Mouse (Mus musculus): ENCODE data around the gene Lpar1. TPM values are rescaled to one million over a fixed set of nuclear protein-coding genes. Genes with fewer than 3 reads are reported as not detected.

Gene Lpar1
- total and polyA plus RNA-seq, 3 experiments, result not detected

DNA sequence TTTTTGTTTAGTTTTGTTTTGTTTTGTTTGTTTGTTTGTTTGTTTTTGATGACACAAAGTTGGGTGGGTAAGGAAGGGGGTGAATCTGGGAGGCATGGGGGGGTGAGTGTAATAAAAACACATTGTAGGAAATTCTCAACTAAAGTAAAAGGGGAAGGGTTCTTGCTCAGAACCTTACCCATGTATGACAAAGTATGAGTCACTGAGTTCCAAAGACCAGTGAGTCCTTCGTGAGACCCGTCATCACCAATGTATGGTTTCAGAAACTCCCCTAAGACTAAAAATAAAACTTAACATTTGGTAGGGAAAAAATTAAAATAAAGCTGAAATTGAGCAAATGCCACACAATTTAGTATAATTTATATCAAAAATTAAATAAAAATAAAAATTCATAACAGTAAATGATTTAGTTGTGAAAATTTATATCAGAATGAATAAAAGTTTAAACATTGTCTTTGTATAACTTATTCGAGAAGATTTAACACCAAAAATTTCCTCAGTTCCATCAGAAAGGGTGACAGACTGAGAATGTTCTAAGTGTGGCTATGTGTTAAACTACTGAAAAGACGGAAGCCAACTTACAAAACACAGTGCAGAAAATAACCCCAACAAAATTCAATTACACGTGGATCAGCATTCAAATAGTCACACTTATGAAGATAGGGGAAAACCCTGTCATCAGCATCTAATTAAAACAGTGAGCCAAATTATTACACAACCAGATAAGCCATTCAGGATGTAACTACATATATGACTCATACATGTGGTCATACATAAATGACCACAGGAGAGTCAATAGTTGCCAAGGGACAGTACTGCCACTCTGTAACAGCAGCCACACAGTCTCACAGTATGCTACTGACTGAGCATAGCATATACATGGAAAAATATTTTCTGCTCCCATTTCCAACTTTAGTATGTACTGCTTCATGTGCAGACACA is 83.8 kb downstream of the Lpar1 start:
- H3K9ac ChIP-seq (ENCODE audit: control insufficient read depth, low read depth, low read length, poor library complexity, severe bottlenecking), result no peak overlapping the region
- no peak overlapping the region for H3K27ac ChIP-seq (ENCODE audit: control insufficient read depth, low read depth, low read length)
- no peak for TF ChIP-seq JUND (IDR thresholded peaks at IDR 0.05; ENCODE audit: low read depth, low read length)
- no peak for TF ChIP-seq CTCF (IDR thresholded peaks at IDR 0.05 in 2 of 3, conservative IDR thresholded peaks at IDR 0.05 in 1 of 3; ENCODE audit: control insufficient read depth in 1 of 3, insufficient read depth in 1 of 3, low read depth in 2 of 3, low read length in 3 of 3, poor library complexity in 1 of 3, severe bottlenecking in 1 of 3)
- no peak for TF ChIP-seq ZMIZ1 (IDR thresholded peaks at IDR 0.05; ENCODE audit: low read depth, low read length)
- TF ChIP-seq RAD21 (IDR thresholded peaks at IDR 0.05; ENCODE audit: low read depth, low read length), result no peak
- no peak for TF ChIP-seq EP300 (IDR thresholded peaks at IDR 0.05; ENCODE audit: low read depth in 1 of 2, low read length in 2 of 2)
- no peak for TF ChIP-seq NELFE (IDR thresholded peaks at IDR 0.05; ENCODE audit: low read depth, low read length)
- no peak for TF ChIP-seq SMC3 (IDR thresholded peaks at IDR 0.05; ENCODE audit: low read depth, low read length)
- TF ChIP-seq SIN3A (IDR thresholded peaks at IDR 0.05; ENCODE audit: low read length), result no peak
- TF ChIP-seq HCFC1 (IDR thresholded peaks at IDR 0.05; ENCODE audit: low read depth, low read length), result no peak
- TF ChIP-seq RCOR1 (IDR thresholded peaks at IDR 0.05; ENCODE audit: low read depth, low read length), result no peak
- TF ChIP-seq ZKSCAN1 (IDR thresholded peaks at IDR 0.05; ENCODE audit: low read depth, low read length), result no peak
- no peak for TF ChIP-seq GATA1 (IDR thresholded peaks at IDR 0.05; ENCODE audit: low read depth, low read length)
- no peak for TF ChIP-seq MAZ (IDR thresholded peaks at IDR 0.05; ENCODE audit: low read depth, low read length)
- H3K9me3 ChIP-seq (replicated peaks; ENCODE audit: insufficient read depth, low read length), result no peaks in the 10 kb centered on the region
- H3K79me2 ChIP-seq (ENCODE audit: control insufficient read depth, insufficient read depth, low read length, poor library complexity), result no peaks in the 10 kb centered on the region
- no peak overlapping the region for H3K4me3 ChIP-seq (ENCODE audit: control insufficient read depth in 1 of 2, insufficient read depth in 1 of 2, low read depth in 2 of 2, low read length in 2 of 2)
- H3K36me3 ChIP-seq (ENCODE audit: control insufficient read depth in 1 of 2, insufficient read depth in 2 of 2, low read length in 2 of 2), result no peaks in the 10 kb centered on the region
- H3K4me1 ChIP-seq (ENCODE audit: control insufficient read depth in 1 of 2, insufficient read depth in 2 of 2, low read length in 2 of 2), result no peaks in the 10 kb centered on the region
- no peaks in the 10 kb centered on the region for H3K27me3 ChIP-seq (ENCODE audit: control insufficient read depth in 1 of 2, insufficient read depth in 2 of 2, low read length in 2 of 2)
- no peak for DNase-seq (ENCODE audit: low read depth, low spot score)

DNA sequence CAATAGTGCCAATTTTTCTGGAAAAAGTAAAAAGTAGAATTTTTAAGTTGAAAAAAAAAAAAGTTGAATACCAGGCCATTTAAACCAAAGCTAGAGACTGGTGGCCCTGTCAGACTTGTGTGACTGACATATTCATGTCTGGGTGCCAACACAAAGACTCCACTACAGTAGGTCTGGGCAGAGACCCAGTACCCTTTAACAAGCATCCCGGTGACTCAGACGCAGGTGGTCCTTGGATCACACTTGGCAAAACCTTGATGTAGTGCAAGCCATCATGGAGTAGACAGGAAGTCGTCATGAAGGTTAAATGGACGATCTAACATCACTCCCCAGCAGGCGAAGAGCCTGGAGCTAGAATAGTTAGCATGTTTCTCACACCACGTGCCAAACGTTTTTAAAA is 84.7 kb downstream of the Lpar1 start:
- TF ChIP-seq ZNF384 (IDR thresholded peaks at IDR 0.05; ENCODE audit: low read depth, low read length), result no peak
- TF ChIP-seq MAFK (IDR thresholded peaks at IDR 0.05; ENCODE audit: borderline replicate concordance, low read depth, low read length), result no peak
- no peak for TF ChIP-seq ZC3H11A (IDR thresholded peaks at IDR 0.05; ENCODE audit: low read depth, low read length)
- TF ChIP-seq ZMIZ1 (IDR thresholded peaks at IDR 0.05; ENCODE audit: low read depth, low read length), result no peak
- TF ChIP-seq GABPA (IDR thresholded peaks at IDR 0.05; ENCODE audit: low read depth, low read length), result no peak
- no peak for TF ChIP-seq MYC (IDR thresholded peaks at IDR 0.05; ENCODE audit: low read depth, low read length)
- no peak for TF ChIP-seq MAX (IDR thresholded peaks at IDR 0.05; ENCODE audit: low read length)
- TF ChIP-seq NRF1 (IDR thresholded peaks at IDR 0.05; ENCODE audit: insufficient read depth, low read depth, low read length, poor library complexity, severe bottlenecking), result no peak
- TF ChIP-seq MEF2A (IDR thresholded peaks at IDR 0.05; ENCODE audit: extremely low read depth, insufficient replicate concordance, low read depth, low read length, poor library complexity, severe bottlenecking), result no peak
- TF ChIP-seq SIN3A (IDR thresholded peaks at IDR 0.05; ENCODE audit: low read length), result no peak
- no peak for TF ChIP-seq ZKSCAN1 (IDR thresholded peaks at IDR 0.05; ENCODE audit: low read depth, low read length)
- no peak for TF ChIP-seq GATA1 (IDR thresholded peaks at IDR 0.05; ENCODE audit: low read depth, low read length)
- no peak overlapping the region for H3K27ac ChIP-seq (ENCODE audit: control insufficient read depth, low read depth, low read length)
- H3K27me3 ChIP-seq (ENCODE audit: control insufficient read depth in 1 of 2, insufficient read depth in 2 of 2, low read length in 2 of 2), result no peaks in the 10 kb centered on the region
- H3K9me3 ChIP-seq (replicated peaks; ENCODE audit: insufficient read depth, low read length), result no peaks in the 10 kb centered on the region
- H3K4me3 ChIP-seq (ENCODE audit: control insufficient read depth in 1 of 2, insufficient read depth in 1 of 2, low read depth in 2 of 2, low read length in 2 of 2), result no peak overlapping the region
- DNase-seq (ENCODE audit: low read depth, low spot score), result no peak
- no peaks in the 10 kb centered on the region for H3K36me3 ChIP-seq (ENCODE audit: control insufficient read depth in 1 of 2, insufficient read depth in 2 of 2, low read length in 2 of 2)
- no peaks in the 10 kb centered on the region for H3K4me1 ChIP-seq (ENCODE audit: control insufficient read depth in 1 of 2, insufficient read depth in 2 of 2, low read length in 2 of 2)
- H3K79me2 ChIP-seq (ENCODE audit: control insufficient read depth, insufficient read depth, low read length, poor library complexity), result no peaks in the 10 kb centered on the region
- H3K9ac ChIP-seq (ENCODE audit: control insufficient read depth, low read depth, low read length, poor library complexity, severe bottlenecking), result no peak overlapping the region
